ENCODE assay signal across 16 mouse cellular contexts in genomic region chr8:84211881-84212563, GRCm38 (mm10). TPM values are rescaled to one million over a fixed set of nuclear protein-coding genes. Genes with fewer than 3 reads are reported as not detected.
"Had no signal": no experiment of that assay in that cellular context is flagged by ENCODE, and none has a peak within 500 bp of the region (broad histone marks: within the 10 kb centered on the region; RNA-seq: fewer than 3 reads in every experiment).

No protein-coding gene starts in this region.

- H3K4me3 ChIP-seq: midbrain, embryonic 10.5 days; midbrain, embryonic 12.5 days; neural tube, embryonic 12.5 days; stomach, embryonic 15.5 days had no signal

- H3K9me3 ChIP-seq: midbrain, embryonic 10.5 days; midbrain, embryonic 12.5 days; neural tube, embryonic 12.5 days; stomach, embryonic 15.5 days had no signal

- H3K4me2 ChIP-seq: lung, embryonic 14.5 days; midbrain, embryonic 12.5 days; neural tube, embryonic 12.5 days; stomach, embryonic 15.5 days had no signal

- DNase-seq: lung, embryonic 14.5 days; lung, postnatal 10 days; midbrain, embryonic 14.5 days; right cerebral cortex, postnatal 14 days; thymus, adult 2 months; thymus, postnatal 25 days had no signal

- ATAC-seq: midbrain, embryonic 16.5 days had no signal

- H3K27me3 ChIP-seq: midbrain, embryonic 12.5 days; neural tube, embryonic 12.5 days; stomach, embryonic 15.5 days had no signal

- H3K27ac ChIP-seq: midbrain, embryonic 10.5 days; midbrain, embryonic 12.5 days; neural tube, embryonic 12.5 days; stomach, embryonic 15.5 days; stomach, postnatal 0 days had no signal

- H3K9ac ChIP-seq: lung, embryonic 14.5 days; midbrain, embryonic 12.5 days; neural tube, embryonic 12.5 days; stomach, embryonic 15.5 days had no signal

RNA-seq across cellular contexts. Expression of gene Nanos3, which starts 27.0 kb away (rescaled TPM):
- total RNA-seq: neutrophil, adult 5-6 weeks had no signal
- polyA plus RNA-seq: liver, embryonic 16.5 days; spleen, adult 2 months; urinary bladder, adult 2 months had no signal
